Mouse (Mus musculus): Measurements from ENCODE around the gene Gstm3. TPM values are rescaled to one million over a fixed set of nuclear protein-coding genes. Genes with fewer than 3 reads are reported as not detected.
"Not testable (repeated sequence)": the region's sequence is repeated elsewhere in the genome, so short reads cannot be mapped to it uniquely, and the experiment has no call there.

Gene Gstm3
- polyA plus RNA-seq, 1 experiment from 2014 or later: 183 TPM

GRCm38 (mm10) chr3:107982726-107983125 is 13.6 kb upstream of the Gstm3 start:
- no peak for ATAC-seq
- H3K27me3 ChIP-seq (replicated peaks; ENCODE audit: control insufficient read depth, insufficient read depth, low read length): no peaks in the 10 kb centered on the region

GRCm38 (mm10) chr3:107981261-107981660 is 12.2 kb upstream of the Gstm3 start:
- Histone ChIP-seq H3K27me3 (replicated peaks; ENCODE audit: control insufficient read depth, insufficient read depth, low read length) (no peaks in the 10 kb centered on the region), H3K27ac (ENCODE audit: low read length) (no peak overlapping the region), H3K36me3 (ENCODE audit: control insufficient read depth, insufficient read depth, low read length) (no peaks in the 10 kb centered on the region), H3K9ac (ENCODE audit: low read depth, low read length) (no peak overlapping the region), H3K9me3 (ENCODE audit: control insufficient read depth, low read length) (no peaks in the 10 kb centered on the region), H3K4me2 (ENCODE audit: low read depth, low read length) (no peak overlapping the region), H3K4me3 (ENCODE audit: low read length) (no peak overlapping the region), H3K4me1 (ENCODE audit: control insufficient read depth, insufficient read depth, low read length) (peaks cover 21% of the 10 kb centered on the region)
- ATAC-seq: no peak
- 68% methylated on average over 3 of the region's 3 CpGs for WGBS

More at GRCm38 (mm10) chr3:107982726-107983125, 13.6 kb upstream of the Gstm3 start:
- H3K4me3 ChIP-seq (ENCODE audit: low read length): no peak overlapping the region
- no peak overlapping the region for H3K27ac ChIP-seq (ENCODE audit: low read length)
- no peak overlapping the region for H3K9ac ChIP-seq (ENCODE audit: low read depth, low read length)
- no peak overlapping the region for H3K4me2 ChIP-seq (ENCODE audit: low read depth, low read length)
- no peaks in the 10 kb centered on the region for H3K36me3 ChIP-seq (ENCODE audit: control insufficient read depth, insufficient read depth, low read length)
- H3K9me3 ChIP-seq (ENCODE audit: control insufficient read depth, low read length): no peaks in the 10 kb centered on the region
- H3K4me1 ChIP-seq (ENCODE audit: control insufficient read depth, insufficient read depth, low read length): peaks cover 24% of the 10 kb centered on the region
- WGBS: 74% methylated on average over 6 of the region's 6 CpGs

- Histone ChIP-seq H3K36me3 (ENCODE audit: control insufficient read depth, insufficient read depth, low read length) (no peaks in the 10 kb centered on the region), H3K4me1 (ENCODE audit: control insufficient read depth, insufficient read depth, low read length) (peaks cover 15% of the 10 kb centered on the region), H3K9ac (ENCODE audit: low read depth, low read length) (no peak overlapping the region), H3K4me2 (ENCODE audit: low read depth, low read length) (no peak overlapping the region), H3K27ac (ENCODE audit: low read length) (peak overlapping the region; percentile 74), H3K27me3 (replicated peaks; ENCODE audit: control insufficient read depth, insufficient read depth, low read length) (no peaks in the 10 kb centered on the region), H3K4me3 (ENCODE audit: low read length) (no peak overlapping the region), H3K9me3 (ENCODE audit: control insufficient read depth, low read length) (no peaks in the 10 kb centered on the region)
- peak; percentile 96 for ATAC-seq
- 49% methylated on average over 3 of the region's 3 CpGs for WGBS
These were observed 8.6 kb upstream of the Gstm3 start for GRCm38 (mm10) chr3:107977691-107978090.

GRCm38 (mm10) chr3:107974237-107974636 is 5.2 kb upstream of the Gstm3 start:
- Histone ChIP-seq H3K4me3 (ENCODE audit: low read length) (no peak overlapping the region), H3K27ac (ENCODE audit: low read length) (no peak overlapping the region), H3K27me3 (replicated peaks; ENCODE audit: control insufficient read depth, insufficient read depth, low read length) (no peaks in the 10 kb centered on the region), H3K9me3 (ENCODE audit: control insufficient read depth, low read length) (no peaks in the 10 kb centered on the region), H3K36me3 (ENCODE audit: control insufficient read depth, insufficient read depth, low read length) (no peaks in the 10 kb centered on the region), H3K4me2 (ENCODE audit: low read depth, low read length) (no peak overlapping the region), H3K9ac (ENCODE audit: low read depth, low read length) (no peak overlapping the region), H3K4me1 (ENCODE audit: control insufficient read depth, insufficient read depth, low read length) (peaks cover 11% of the 10 kb centered on the region)
- ATAC-seq: no peak
- 100% methylated on average over 1 of the region's 1 CpGs for WGBS

- Histone ChIP-seq H3K4me2 (ENCODE audit: low read depth, low read length) (no peak overlapping the region), H3K27me3 (replicated peaks; ENCODE audit: control insufficient read depth, insufficient read depth, low read length) (no peaks in the 10 kb centered on the region), H3K4me1 (ENCODE audit: control insufficient read depth, insufficient read depth, low read length) (peaks cover 7% of the 10 kb centered on the region), H3K9me3 (ENCODE audit: control insufficient read depth, low read length) (no peaks in the 10 kb centered on the region), H3K36me3 (ENCODE audit: control insufficient read depth, insufficient read depth, low read length) (no peaks in the 10 kb centered on the region), H3K4me3 (ENCODE audit: low read length) (no peak overlapping the region), H3K9ac (ENCODE audit: low read depth, low read length) (no peak overlapping the region), H3K27ac (ENCODE audit: low read length) (no peak overlapping the region)
- 48% methylated on average over 3 of the region's 3 CpGs for WGBS
- ATAC-seq: 0 out of 2 replicates have a peak, but pooled peaks have one; percentile 32
These were observed 3.0 kb upstream of the Gstm3 start for GRCm38 (mm10) chr3:107972070-107972469.

- H3K4me1 ChIP-seq (ENCODE audit: control insufficient read depth, insufficient read depth, low read length); H3K4me3 ChIP-seq (ENCODE audit: low read length); H3K4me2 ChIP-seq (ENCODE audit: low read depth, low read length); H3K27ac ChIP-seq (ENCODE audit: low read length); H3K9me3 ChIP-seq (ENCODE audit: control insufficient read depth, low read length); H3K9ac ChIP-seq (ENCODE audit: low read depth, low read length); H3K27me3 ChIP-seq (replicated peaks; ENCODE audit: control insufficient read depth, insufficient read depth, low read length); H3K36me3 ChIP-seq (ENCODE audit: control insufficient read depth, insufficient read depth, low read length); ATAC-seq: not testable (repeated sequence)
- WGBS: 64% methylated on average over 3 of the region's 3 CpGs
These were observed 2.0 kb upstream of the Gstm3 start for GRCm38 (mm10) chr3:107971101-107971500.

DNA sequence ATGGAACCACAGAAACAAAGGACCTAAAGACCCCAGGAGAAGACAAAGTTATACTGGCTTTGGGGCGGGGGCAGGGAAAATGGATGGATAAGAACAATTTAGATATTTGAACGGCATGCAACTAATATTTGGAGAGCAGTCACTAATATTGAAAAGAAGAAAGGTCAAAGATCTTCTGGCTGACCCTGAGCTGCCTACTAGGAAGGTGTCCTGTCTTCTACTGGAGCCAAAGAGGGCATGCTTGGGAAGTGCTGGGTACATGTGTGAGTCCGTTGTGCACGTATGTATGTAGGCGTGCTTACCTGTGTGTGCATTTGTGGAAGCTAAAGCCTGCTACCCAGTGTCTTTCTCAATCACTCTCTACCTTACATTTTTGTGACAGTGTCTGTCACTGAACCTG is 2.5 kb downstream of the Gstm3 start:
- Histone ChIP-seq H3K4me3 (ENCODE audit: low read length) (no peak overlapping the region), H3K27ac (ENCODE audit: low read length) (no peak overlapping the region), H3K36me3 (ENCODE audit: control insufficient read depth, insufficient read depth, low read length) (no peaks in the 10 kb centered on the region), H3K27me3 (replicated peaks; ENCODE audit: control insufficient read depth, insufficient read depth, low read length) (no peaks in the 10 kb centered on the region), H3K4me1 (ENCODE audit: control insufficient read depth, insufficient read depth, low read length) (peaks cover 16% of the 10 kb centered on the region), H3K9me3 (ENCODE audit: control insufficient read depth, low read length) (no peaks in the 10 kb centered on the region), H3K4me2 (ENCODE audit: low read depth, low read length) (no peak overlapping the region), H3K9ac (ENCODE audit: low read depth, low read length) (no peak overlapping the region)
- WGBS: 90% methylated on average over 5 of the region's 5 CpGs
- no peak for ATAC-seq

- no peak overlapping the region for H3K4me2 ChIP-seq (ENCODE audit: low read depth, low read length)
- H3K36me3 ChIP-seq (ENCODE audit: control insufficient read depth, insufficient read depth, low read length): no peaks in the 10 kb centered on the region
- H3K4me1 ChIP-seq (ENCODE audit: control insufficient read depth, insufficient read depth, low read length): peaks cover 16% of the 10 kb centered on the region
- H3K9ac ChIP-seq (ENCODE audit: low read depth, low read length): no peak overlapping the region
- H3K4me3 ChIP-seq (ENCODE audit: low read length): no peak overlapping the region
- ATAC-seq: no peak
- H3K27ac ChIP-seq (ENCODE audit: low read length): no peak overlapping the region
- no peaks in the 10 kb centered on the region for H3K27me3 ChIP-seq (replicated peaks; ENCODE audit: control insufficient read depth, insufficient read depth, low read length)
- no peaks in the 10 kb centered on the region for H3K9me3 ChIP-seq (ENCODE audit: control insufficient read depth, low read length)
- 41% methylated on average over 1 of the region's 1 CpGs for WGBS
These were observed 3.5 kb downstream of the Gstm3 start for GRCm38 (mm10) chr3:107965592-107965991.

- Histone ChIP-seq H3K4me3 (ENCODE audit: low read length) (no peak overlapping the region), H3K4me2 (ENCODE audit: low read depth, low read length) (no peak overlapping the region), H3K36me3 (ENCODE audit: control insufficient read depth, insufficient read depth, low read length) (no peaks in the 10 kb centered on the region), H3K9me3 (ENCODE audit: control insufficient read depth, low read length) (no peaks in the 10 kb centered on the region), H3K9ac (ENCODE audit: low read depth, low read length) (no peak overlapping the region; the same call in 1 of the 2 replicates), H3K27ac (ENCODE audit: low read length) (peak overlapping the region; percentile 80), H3K4me1 (ENCODE audit: control insufficient read depth, insufficient read depth, low read length) (peaks cover 15% of the 10 kb centered on the region), H3K27me3 (replicated peaks; ENCODE audit: control insufficient read depth, insufficient read depth, low read length) (no peaks in the 10 kb centered on the region)
- 47% methylated on average over 5 of the region's 5 CpGs for WGBS
- peak; percentile 59 for ATAC-seq
These were observed 4.3 kb downstream of the Gstm3 start for GRCm38 (mm10) chr3:107964656-107965308.

DNA sequence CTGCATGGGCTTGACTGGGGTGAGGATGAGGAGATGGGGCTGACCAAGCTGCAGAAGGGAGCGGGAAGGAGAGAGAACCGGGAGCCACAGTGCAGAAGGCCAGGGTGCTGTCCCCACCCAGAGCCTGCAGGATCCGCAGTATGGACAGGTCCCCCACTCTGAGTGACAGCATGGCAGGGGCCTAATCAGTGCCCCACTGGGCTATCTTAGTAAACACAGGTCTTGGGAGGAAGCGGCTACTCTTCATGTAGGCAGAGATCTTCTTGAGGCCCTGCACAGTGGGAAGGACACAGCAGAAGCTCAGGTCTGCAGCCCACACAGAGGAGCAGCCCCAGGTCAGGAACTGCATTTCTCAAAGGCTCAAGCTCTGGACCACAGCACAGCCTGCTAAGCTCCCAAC is 5.1 kb downstream of the Gstm3 start:
- ATAC-seq: no peak
- no peak overlapping the region for H3K9ac ChIP-seq (ENCODE audit: low read depth, low read length)
- H3K36me3 ChIP-seq (ENCODE audit: control insufficient read depth, insufficient read depth, low read length): no peaks in the 10 kb centered on the region
- no peaks in the 10 kb centered on the region for H3K27me3 ChIP-seq (replicated peaks; ENCODE audit: control insufficient read depth, insufficient read depth, low read length)
- H3K27ac ChIP-seq (ENCODE audit: low read length): peak overlapping the region; percentile 67
- H3K4me1 ChIP-seq (ENCODE audit: control insufficient read depth, insufficient read depth, low read length): peaks cover 12% of the 10 kb centered on the region
- 79% methylated on average over 4 of the region's 4 CpGs for WGBS
- H3K9me3 ChIP-seq (ENCODE audit: control insufficient read depth, low read length): no peaks in the 10 kb centered on the region
- H3K4me3 ChIP-seq (ENCODE audit: low read length): no peak overlapping the region
- no peak overlapping the region for H3K4me2 ChIP-seq (ENCODE audit: low read depth, low read length)
